Mouse (Mus musculus): ENCODE measurements around the gene Gm10097. TPM values are rescaled to one million over a fixed set of nuclear protein-coding genes. Genes with fewer than 3 reads are reported as not detected.

Gene Gm10097
- total RNA-seq, 2 experiments from 2014 or later: not detected

GRCm38 (mm10) chr10:5079945-5080468, 11.0 kb downstream of the Gm10097 start:
- peak; percentile 24 to 30 for DNase-seq (ENCODE audit: low spot score in 2 of 2)
- intact Hi-C loops (cut with DNase I): no loop called here

GRCm38 (mm10) chr10:5083716-5084115, 14.7 kb downstream of the Gm10097 start:
- DNase-seq (ENCODE audit: low spot score in 2 of 2): no peak
- intact Hi-C loops (cut with DNase I): no loop called here

- intact Hi-C loops (cut with DNase I): no loop called here
- no peak for DNase-seq (ENCODE audit: low spot score in 2 of 2)
Measured at GRCm38 (mm10) chr10:5085792-5086191, 16.8 kb downstream of the Gm10097 start.

- intact Hi-C loops (cut with DNase I): no loop called here
- no peak for DNase-seq (ENCODE audit: low spot score in 2 of 2)
Measured at GRCm38 (mm10) chr10:5086329-5086728, 17.3 kb downstream of the Gm10097 start.

- DNase-seq (ENCODE audit: low spot score in 2 of 2): no peak
- intact Hi-C loops (cut with DNase I): no loop called here
Measured at GRCm38 (mm10) chr10:5087336-5087735, 18.3 kb downstream of the Gm10097 start.

- no peak for DNase-seq (ENCODE audit: low spot score in 2 of 2)
- intact Hi-C loops (cut with DNase I): no loop called here
Measured at GRCm38 (mm10) chr10:5089133-5089532, 20.1 kb downstream of the Gm10097 start.

- DNase-seq (ENCODE audit: low spot score in 2 of 2): peak; percentile 37 to 60
- intact Hi-C loops (cut with DNase I): no loop called here
Measured at GRCm38 (mm10) chr10:5096996-5097753, 28.2 kb downstream of the Gm10097 start.

- DNase-seq (ENCODE audit: low spot score in 2 of 2): no peak
- intact Hi-C loops (cut with DNase I): no loop called here
Measured at GRCm38 (mm10) chr10:5097754-5098137, 28.8 kb downstream of the Gm10097 start.

- intact Hi-C loops (cut with DNase I): no loop called here
- DNase-seq (ENCODE audit: low spot score in 2 of 2): peak in 1 of 2 experiments; percentile 17
Measured at GRCm38 (mm10) chr10:5110773-5111172, 41.8 kb downstream of the Gm10097 start.

- intact Hi-C loops (cut with DNase I): no loop called here
- no peak for DNase-seq (ENCODE audit: low spot score in 2 of 2)
Measured at GRCm38 (mm10) chr10:5116155-5116554, 47.2 kb downstream of the Gm10097 start.

- intact Hi-C loops (cut with DNase I): no loop called here
- DNase-seq (ENCODE audit: low spot score in 2 of 2): no peak
Measured at GRCm38 (mm10) chr10:5116720-5117119, 47.7 kb downstream of the Gm10097 start.

Measured in left cerebral cortex, postnatal 25 days (tissue).